Mouse (Mus musculus) layer of hippocampus, adult 2 months (tissue): Measurements from ENCODE around the gene Iqschfp. TPM values are rescaled to one million over a fixed set of nuclear protein-coding genes. Genes with fewer than 3 reads are reported as not detected.
A peak's percentile ranks its signal among the peaks of the same experiment; 100 is the strongest.

Experiments
- DNase-seq, 2 experiments: peaks; one replicate each; pipeline ENCODE4 v3.0.0; 2022; ENCODE audit warnings: low spot score in 2 of 2
- H3K27ac ChIP-seq: fragments of 200-600 bp; 2 replicates; pipeline ENCODE4 v1.8.1; 2022
- H3K4me3 ChIP-seq: fragments of 200-600 bp; 2 replicates; pipeline ENCODE4 v1.8.1; 2022; ENCODE audit warnings: mild to moderate bottlenecking
- CTCF ChIP-seq: fragments of 200-600 bp; conservative IDR thresholded peaks from 2 replicates; pipeline ENCODE4 v1.8.1; 2022; ENCODE audit warnings: antibody characterized with exemption, mild to moderate bottlenecking, moderate library complexity
- total RNA-seq, 2 experiments: library from RNA; stranded (reverse); gene quantifications; 2 replicates each; pipeline ENCODE4 v1.2.3; 2021

The Iqschfp gene
- total RNA-seq, 2 experiments from 2014 or later: 13.6 to 15.5 TPM

DNA sequence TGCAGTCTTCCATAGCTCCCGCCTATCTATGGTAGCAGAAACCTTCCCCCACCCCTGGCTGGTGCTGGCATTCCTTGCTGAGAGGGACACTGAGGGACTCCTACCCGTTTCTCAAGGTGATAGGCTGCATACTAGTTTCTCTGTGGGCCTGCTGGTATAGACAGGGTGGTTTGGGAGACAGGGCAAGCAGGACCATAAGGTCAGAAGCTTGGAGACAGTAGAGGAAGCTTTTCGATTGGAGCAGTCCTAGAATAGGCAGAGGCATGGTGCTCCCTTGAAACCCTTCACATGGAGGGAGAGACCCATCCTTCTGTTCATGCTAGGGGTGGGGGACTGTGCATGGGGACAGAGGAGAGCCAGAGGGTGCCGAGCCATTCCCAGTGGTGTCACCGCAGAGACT is 731.0 kb downstream of the Iqschfp start:
- Histone ChIP-seq H3K4me3 (no peak overlapping the region), H3K27ac (peak overlapping the region; percentile 1; the same call in 1 of the 2 replicates)
- TF ChIP-seq CTCF: no peak
- no peak for DNase-seq

DNA sequence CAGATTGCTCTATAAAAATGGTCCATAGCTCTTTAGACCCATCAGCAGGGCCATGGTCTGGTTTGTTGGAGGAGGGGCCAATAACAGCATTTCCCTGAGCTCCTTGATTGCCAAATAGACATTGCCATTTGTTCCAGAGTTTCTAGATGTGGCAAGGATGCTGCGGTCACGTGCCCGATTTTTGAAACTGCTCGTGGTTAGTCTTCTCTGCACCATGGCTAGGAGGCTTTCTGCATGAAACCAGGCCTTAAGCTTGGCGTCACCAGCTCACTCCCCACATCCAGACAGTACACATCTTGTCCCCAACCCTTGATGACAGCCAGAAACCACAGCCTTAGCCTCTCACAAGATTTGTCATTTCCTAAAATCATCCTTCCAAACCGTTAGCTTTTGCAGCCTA is 732.4 kb downstream of the Iqschfp start:
- H3K4me3 ChIP-seq: no peak overlapping the region
- DNase-seq: no peak
- no peak for TF ChIP-seq CTCF
- H3K27ac ChIP-seq: peak overlapping the region; percentile 28; the same call in 1 of the 2 replicates

DNA sequence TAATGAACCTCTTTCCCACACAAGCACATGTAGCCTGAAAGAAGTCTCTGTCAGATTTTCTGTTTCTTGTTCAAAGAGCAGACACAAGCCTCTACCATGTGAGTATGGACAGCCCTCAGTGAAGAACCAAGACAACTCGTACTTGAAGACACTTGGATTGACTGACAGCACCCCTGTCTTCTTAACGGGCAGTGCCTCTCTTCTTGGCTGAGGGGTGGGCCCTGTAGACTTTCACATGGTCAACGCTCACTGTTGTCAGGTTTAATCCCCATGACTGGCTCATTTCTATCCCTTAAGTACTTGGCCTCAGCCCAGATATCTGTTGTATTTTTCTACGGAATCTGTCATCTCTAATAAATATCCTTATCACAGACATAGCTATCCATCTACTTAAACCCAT is 738.2 kb downstream of the Iqschfp start:
- H3K4me3 ChIP-seq: no peak overlapping the region
- TF ChIP-seq CTCF: no peak
- H3K27ac ChIP-seq: no peak overlapping the region
- no peak for DNase-seq

DNA sequence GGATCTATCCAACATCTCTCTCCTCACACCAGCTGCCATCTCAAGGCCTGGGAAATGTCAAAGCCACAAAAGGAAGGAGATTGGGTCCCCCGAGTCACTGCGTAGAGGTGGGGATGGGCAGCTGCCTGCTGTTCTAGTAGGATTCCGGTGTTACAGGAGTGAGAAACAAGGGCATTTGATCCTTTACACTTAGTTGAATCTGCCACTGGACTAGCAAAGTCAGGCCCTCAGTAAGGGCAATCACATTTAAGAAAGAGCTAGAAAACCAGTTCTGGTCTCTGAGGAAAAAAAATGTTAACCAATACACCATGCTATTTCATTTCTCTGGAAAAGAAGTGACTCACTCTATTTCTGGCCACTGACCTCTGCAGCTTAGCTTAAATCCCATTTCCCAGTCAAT is 738.8 kb downstream of the Iqschfp start:
- no peak for TF ChIP-seq CTCF
- Histone ChIP-seq H3K27ac (no peak overlapping the region), H3K4me3 (no peak overlapping the region)
- DNase-seq: no peak

DNA sequence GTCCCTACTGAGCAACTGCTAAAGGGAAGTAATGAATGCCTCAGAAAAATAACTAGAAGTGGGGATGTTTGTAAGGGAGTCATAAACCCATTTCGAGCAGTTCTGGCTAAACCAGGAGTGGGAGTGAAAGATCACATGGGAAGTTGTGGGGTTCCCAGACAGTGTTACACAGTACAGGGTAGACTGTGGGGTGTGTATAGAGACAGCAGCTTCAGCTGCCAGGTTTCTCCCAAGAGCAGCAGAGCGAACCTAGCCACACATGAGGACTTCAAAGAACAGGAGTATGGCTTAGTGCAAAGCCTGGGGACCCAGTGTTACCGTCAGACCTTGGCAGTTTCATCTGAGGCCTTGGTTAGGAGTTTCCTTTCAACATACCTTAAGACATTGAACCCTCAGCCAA is 740.7 kb downstream of the Iqschfp start:
- H3K4me3 ChIP-seq: no peak overlapping the region
- TF ChIP-seq CTCF: no peak
- H3K27ac ChIP-seq: no peak overlapping the region
- no peak for DNase-seq

DNA sequence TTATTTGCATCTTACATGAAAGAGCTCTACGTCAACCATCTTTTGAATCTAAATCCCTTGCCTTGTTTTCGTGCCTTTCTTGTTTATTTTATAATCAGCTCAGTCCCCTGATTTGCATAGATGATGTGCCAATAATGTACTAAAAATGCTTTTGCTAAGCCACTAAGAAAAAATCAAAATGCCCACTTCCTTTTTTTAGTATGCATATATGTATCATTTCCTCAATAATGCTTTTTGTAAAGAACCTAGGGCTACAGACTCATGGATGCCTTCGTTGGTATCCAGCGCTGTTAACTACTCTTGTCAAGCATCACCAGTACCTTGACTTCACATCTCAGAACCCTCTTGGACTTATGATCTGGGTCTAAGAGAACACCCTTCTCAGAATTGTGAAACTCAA is 741.5 kb downstream of the Iqschfp start:
- H3K27ac ChIP-seq: no peak overlapping the region
- H3K4me3 ChIP-seq: no peak overlapping the region
- no peak for TF ChIP-seq CTCF
- DNase-seq: no peak

DNA sequence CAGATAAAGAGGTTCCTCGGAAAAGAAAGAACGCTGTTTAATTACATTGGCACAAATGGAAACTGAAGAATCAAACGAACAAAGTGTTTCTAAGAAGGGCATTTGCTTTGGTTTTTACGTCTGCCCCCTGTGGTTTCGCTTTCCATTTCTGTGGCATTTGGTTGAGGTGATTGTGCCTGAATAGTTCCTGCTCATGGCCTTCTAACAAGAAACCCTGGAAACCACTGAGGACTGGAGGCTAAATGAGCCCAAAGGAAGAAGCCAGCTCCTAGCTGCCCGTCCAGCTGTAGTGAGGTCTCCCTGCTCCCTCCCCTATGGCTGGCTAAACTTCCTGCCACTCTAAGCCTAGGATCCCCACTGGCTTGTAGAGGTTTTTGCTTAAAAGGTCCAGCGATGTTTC is 745.9 kb downstream of the Iqschfp start:
- Histone ChIP-seq H3K4me3 (no peak overlapping the region; the same call in 1 of the 2 replicates), H3K27ac (no peak overlapping the region)
- no peak for DNase-seq
- TF ChIP-seq CTCF: no peak

DNA sequence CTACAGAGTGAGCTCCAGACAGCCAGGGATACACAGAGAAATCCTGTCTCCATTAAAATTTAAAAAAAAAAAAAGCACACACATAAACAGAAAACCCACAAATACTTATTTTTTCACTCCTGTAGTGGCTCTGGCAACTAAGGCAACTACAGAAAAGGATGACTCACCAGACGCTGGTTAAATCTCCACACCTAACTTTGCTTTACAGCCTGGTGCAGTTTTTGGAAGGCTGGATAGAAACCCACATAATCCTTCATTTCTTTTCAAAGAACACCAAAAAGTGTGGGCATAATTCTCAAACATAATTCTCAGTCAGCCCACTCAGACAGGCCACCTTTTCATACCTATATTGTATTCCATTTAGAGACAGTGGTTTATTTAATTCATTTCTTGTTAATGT is 746.7 kb downstream of the Iqschfp start:
- TF ChIP-seq CTCF: no peak
- Histone ChIP-seq H3K4me3 (no peak overlapping the region), H3K27ac (no peak overlapping the region)
- no peak for DNase-seq

DNA sequence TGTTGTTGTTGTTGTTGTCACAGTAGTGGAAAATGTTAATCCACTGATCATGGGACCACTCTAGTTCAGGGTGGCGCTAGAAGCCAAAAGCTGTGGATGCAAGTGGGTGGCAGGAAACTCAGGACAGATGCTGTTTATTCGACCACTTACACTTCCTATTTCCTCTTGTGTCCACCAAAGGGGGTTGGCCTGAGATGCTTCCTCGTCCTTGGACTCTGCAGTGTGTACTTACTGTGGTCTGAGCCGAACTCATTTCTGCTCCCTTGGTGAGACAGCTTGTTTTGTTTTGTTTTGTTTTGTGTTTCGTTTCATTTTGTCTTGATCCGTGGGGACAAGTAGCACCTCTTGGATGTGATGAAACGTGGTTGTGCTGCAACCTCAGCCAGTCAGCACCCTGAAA is 750.9 kb downstream of the Iqschfp start:
- no peak for TF ChIP-seq CTCF
- no peak overlapping the region for H3K27ac ChIP-seq
- H3K4me3 ChIP-seq: no peak overlapping the region

DNA sequence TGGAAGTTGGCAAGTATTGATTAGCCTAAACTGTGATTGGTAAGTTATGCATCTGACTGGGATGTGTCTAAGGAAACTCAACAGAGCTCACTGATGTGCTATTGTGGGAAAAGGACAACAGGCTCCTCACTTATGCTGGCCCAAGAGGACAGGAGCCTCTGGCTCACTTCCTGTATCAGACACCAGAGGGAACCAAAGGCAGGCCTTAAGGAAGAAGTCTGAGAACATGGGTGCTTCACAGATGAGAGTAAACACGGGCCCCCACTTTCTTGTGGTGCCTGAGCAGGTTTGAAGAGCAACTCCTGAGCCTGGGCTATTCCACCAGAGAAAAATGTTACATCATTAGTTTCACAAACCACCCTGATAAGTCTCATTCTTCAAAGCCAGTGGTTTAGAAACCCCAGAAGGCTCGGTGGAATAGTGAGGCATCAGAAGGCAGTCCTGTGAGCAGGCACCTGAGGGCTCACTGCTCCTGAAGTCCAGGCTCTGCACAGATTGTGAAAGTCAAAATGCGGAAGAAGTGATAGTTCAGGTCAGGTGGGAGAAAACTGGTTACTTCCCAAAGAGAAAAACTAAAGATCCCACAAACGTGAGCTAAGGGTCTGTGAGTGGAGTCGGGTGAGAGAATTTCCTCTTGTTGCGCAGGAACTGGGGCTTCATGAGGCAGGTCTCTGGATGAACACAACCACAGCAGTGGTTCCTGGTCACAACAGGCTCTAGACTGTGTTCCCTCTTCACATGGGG is 754.5 kb downstream of the Iqschfp start:
- Histone ChIP-seq H3K27ac (no peak overlapping the region), H3K4me3 (no peak overlapping the region)
- TF ChIP-seq CTCF: peak; percentile 80
- peak in 1 of 2 experiments; percentile 45 for DNase-seq

More for the DNA sequence above, 750.9 kb downstream of the Iqschfp start:
- DNase-seq: no peak

DNA sequence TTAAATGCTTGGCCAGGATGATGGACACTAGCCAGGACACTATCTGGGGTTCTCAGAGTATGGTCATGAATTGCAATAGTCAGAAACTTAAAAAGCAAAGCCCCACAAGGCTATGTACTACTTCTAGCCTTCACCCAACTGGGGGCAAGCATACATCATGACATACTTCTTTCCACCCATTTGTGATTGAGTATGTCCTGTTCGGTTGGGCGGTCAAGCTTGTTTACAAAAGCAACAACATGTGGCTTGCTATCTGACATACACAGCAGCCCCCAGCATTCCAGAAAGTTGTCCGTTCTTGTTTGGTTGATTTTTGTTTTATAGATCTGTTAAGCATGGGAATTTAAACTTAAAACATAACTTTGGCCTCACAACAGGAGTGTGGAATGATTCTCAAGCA is 755.2 kb downstream of the Iqschfp start:
- TF ChIP-seq CTCF: no peak
- Histone ChIP-seq H3K27ac (no peak overlapping the region), H3K4me3 (no peak overlapping the region)
- no peak for DNase-seq

DNA sequence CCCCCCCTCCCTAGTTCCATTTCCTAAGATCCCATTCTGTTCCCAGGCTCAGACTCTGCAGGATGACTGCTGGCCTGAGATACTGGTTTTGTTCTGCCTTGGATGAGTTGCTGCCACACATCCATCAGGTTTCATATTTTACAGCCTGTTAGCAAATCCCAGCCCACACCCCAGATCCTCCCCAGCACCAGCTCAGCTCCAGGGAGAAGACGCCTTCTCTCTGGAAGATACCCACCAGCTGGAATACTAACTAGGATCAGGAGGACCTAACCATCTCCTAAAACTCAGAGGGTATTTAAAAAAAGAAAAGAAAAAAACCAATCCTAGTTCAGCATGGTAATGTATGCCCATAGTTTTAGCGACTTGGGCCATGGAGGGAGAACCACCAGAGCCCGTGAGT is 758.2 kb downstream of the Iqschfp start:
- Histone ChIP-seq H3K4me3 (no peak overlapping the region), H3K27ac (no peak overlapping the region)
- TF ChIP-seq CTCF: no peak
- DNase-seq: no peak

DNA sequence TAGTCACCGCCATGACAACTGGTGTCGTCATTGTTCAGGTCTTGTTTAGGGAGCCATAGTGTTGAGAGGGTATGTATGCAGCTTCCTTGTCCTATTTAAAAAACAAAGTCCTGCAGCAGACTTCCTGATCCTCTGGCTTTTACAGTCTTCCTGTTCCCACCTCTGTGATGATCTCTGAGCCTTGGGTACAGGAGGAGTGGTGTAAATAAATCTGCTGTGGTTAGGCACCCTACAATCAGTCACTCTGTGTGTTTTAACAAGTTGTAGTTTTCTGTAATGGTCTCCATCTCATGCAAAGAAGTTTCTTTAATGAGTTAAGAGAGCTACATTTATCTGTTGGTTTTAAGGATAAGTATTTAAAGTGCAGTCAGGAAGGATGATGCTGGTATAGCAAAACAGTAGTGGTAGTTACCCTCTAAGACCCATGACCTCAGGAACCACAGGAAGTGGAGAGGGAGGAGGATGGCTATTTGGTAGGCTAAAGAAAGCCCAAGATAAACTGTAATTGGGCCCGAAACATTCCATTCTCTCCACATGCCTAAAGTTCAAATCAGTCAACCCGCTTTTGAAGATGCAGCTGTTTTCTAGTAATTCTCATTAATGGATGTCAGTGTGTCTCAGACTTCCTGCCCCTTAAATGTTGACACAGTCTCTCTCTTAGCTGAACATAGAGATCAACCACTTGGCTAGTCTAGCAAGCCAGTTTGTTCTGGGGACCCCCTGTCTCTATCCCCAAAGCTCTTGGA is 764.7 kb downstream of the Iqschfp start:
- Histone ChIP-seq H3K27ac (no peak overlapping the region), H3K4me3 (no peak overlapping the region)
- TF ChIP-seq CTCF: no peak
- no peak for DNase-seq
